Mouse (Mus musculus): ENCODE results near the gene Armh3. TPM values are rescaled to one million over a fixed set of nuclear protein-coding genes. Genes with fewer than 3 reads are reported as not detected.
A peak's percentile ranks its signal among the peaks of the same experiment; 100 is the strongest.

The Armh3 gene
- total and polyA plus RNA-seq, 3 experiments = 1.1 to 4.9 (median 1.9) TPM

DNA sequence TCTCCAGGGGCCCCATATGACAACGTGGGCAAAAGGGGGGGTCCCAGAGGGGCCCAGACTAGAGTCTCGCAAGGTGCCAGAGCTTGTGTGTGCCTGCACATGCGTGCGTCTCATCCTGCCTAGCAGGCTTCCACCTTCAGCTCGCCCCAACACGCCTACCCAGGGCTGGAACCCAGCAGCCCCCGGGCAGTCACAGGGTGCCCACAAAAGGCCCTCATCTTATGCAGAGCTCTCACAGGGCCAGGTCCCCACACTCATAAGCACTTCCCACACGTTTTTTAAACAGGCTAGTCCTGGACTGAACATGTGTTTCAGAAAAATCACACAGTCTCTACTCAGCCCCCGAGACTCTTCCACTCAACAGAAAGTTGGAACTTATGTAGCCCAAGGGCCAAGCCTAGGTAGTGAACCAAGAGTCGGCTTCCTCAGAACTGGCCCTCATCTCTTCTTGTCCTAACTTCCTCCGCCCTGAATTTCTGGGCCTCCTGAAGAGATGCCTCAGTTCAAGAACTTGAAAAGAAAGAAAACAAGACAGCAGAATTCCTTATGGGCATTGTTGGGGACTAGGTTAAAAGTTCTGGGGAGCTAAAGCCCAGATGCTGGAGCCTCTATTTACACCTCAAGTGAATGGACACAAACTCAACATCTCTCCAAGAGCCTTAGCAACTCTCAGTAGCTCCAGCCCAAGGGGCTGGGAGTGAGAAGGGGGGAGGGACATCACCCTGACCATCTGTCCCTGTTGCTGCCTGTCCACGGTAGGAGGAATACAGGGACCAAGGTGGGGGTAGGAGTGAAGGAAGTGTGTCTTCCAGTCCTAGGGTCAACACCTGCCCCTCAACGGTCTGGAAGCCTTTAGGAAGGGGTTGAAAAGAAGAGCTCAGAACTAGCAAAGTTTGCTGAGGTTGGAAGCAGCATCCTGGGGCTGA lies 39.9 kb upstream of the Armh3 start:
- Histone ChIP-seq H3K79me2 (replicated peaks; ENCODE audit: control insufficient read depth, extremely low read depth, insufficient read depth, poor library complexity, severe bottlenecking) (peaks cover 48% of the 10 kb centered on the region), H3K4me3 (replicated peaks in 1 of 3; ENCODE audit: low read depth in 2 of 3, low read length in 2 of 3, poor library complexity in 1 of 3) (peak overlapping the region; percentile 65 to 76 (median 69)), H3K36me3 (replicated peaks in 1 of 2; ENCODE audit: control insufficient read depth in 1 of 2, insufficient read depth in 1 of 2, low read length in 1 of 2) (peaks cover 29 to 37% of the 10 kb centered on the region in 2 experiments), H3K9ac (ENCODE audit: insufficient read depth, low read depth) (peak overlapping the region; percentile 87), H3K27me3 (replicated peaks) (no peaks in the 10 kb centered on the region), H3K9me3 (replicated peaks; ENCODE audit: low read length) (no peaks in the 10 kb centered on the region), H3K4me2 (ENCODE audit: insufficient read depth, low read depth, poor library complexity, severe bottlenecking) (peak overlapping the region; percentile 65), H3K27ac (ENCODE audit: insufficient read depth, low read depth) (no peak overlapping the region), H3K4me1 (ENCODE audit: control insufficient read depth in 1 of 2, insufficient read depth in 2 of 2) (peaks cover 8 to 41% of the 10 kb centered on the region in 2 experiments)
- dilution Hi-C loops (cut with MboI; ENCODE audit: extremely low pct_ligation_motif_present, extremely low pct_unique_long_range_greater_than_20kb, low sequenced_read_pairs) (no loop called here), in situ Hi-C loops (cut with MboI; ENCODE audit: low pct_ligation_motif_present, low pct_unique_long_range_greater_than_20kb, low sequenced_read_pairs) (no loop called here)
- DNase-seq (ENCODE audit: extremely low read depth) = no peak
- TF ChIP-seq NRF1 (IDR thresholded peaks at IDR 0.05; ENCODE audit: low read depth, low read length) (peak; percentile 59), RAD21 (IDR thresholded peaks at IDR 0.05; ENCODE audit: low read depth, low read length) (no peak)

DNA sequence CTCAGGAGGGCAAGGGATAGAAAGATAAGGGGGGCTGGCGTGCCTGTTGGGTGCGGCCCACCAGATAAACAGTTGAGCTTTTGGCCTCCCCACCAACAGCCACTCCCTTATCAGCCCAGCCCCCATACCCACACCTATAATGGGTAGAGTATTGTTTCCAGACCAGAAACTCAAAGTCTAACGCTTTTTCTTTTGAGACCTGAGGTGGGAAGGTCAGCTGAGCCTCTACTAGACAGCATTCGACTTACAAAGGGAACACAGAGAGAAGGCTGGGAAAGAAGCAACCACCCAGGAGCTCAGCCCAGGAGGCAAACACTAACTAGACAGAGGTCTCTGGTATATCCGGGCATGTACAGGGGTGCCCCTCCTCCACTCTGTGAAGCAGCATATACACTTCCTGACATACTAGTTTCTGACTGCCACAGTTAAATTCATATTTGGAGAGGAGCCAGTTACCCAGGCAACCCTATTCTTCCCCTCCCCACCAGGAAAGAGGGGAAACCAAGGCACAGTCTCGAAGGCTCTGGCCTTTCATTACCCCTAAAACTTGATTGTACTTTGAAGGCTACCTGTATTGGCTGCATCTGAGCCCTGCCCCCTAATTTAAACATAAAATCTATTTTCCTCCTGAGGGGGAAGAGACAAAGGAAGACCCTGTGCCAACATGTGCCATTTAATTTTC lies 39.1 kb upstream of the Armh3 start:
- H3K79me2 ChIP-seq (replicated peaks; ENCODE audit: control insufficient read depth, extremely low read depth, insufficient read depth, poor library complexity, severe bottlenecking) = peaks cover 41% of the 10 kb centered on the region
- H3K4me3 ChIP-seq (replicated peaks in 1 of 3; ENCODE audit: low read depth in 2 of 3, low read length in 2 of 3, poor library complexity in 1 of 3) = peak overlapping the region in 1 of 3 experiments; percentile 69
- no peak for DNase-seq (ENCODE audit: extremely low read depth)
- in situ Hi-C loops (cut with MboI; ENCODE audit: low pct_ligation_motif_present, low pct_unique_long_range_greater_than_20kb, low sequenced_read_pairs) (no loop called here), dilution Hi-C loops (cut with MboI; ENCODE audit: extremely low pct_ligation_motif_present, extremely low pct_unique_long_range_greater_than_20kb, low sequenced_read_pairs) (no loop called here)
- H3K4me1 ChIP-seq (ENCODE audit: control insufficient read depth in 1 of 2, insufficient read depth in 2 of 2) = peaks cover 7 to 33% of the 10 kb centered on the region in 2 experiments
- no peaks in the 10 kb centered on the region for H3K27me3 ChIP-seq (replicated peaks)
- no peak for TF ChIP-seq ELF1 (IDR thresholded peaks at IDR 0.05; ENCODE audit: low read depth, low read length)
- no peak for TF ChIP-seq RCOR1 (conservative IDR thresholded peaks at IDR 0.05; ENCODE audit: low read depth, low read length)
- TF ChIP-seq ZKSCAN1 (IDR thresholded peaks at IDR 0.05; ENCODE audit: borderline replicate concordance, low read depth, low read length) = no peak
- no peak for TF ChIP-seq EP300 (IDR thresholded peaks at IDR 0.05; ENCODE audit: low read length)
- no peak for TF ChIP-seq POLR2AphosphoS2 (IDR thresholded peaks at IDR 0.05; ENCODE audit: low read depth, low read length)
- no peak for TF ChIP-seq CHD1 (IDR thresholded peaks at IDR 0.05; ENCODE audit: low read depth, low read length)
- no peak for TF ChIP-seq USF1 (IDR thresholded peaks at IDR 0.05; ENCODE audit: low read depth, low read length)
- no peak for TF ChIP-seq KAT2A (IDR thresholded peaks at IDR 0.05; ENCODE audit: insufficient replicate concordance, low read length)
- no peak for TF ChIP-seq SMC3 (IDR thresholded peaks at IDR 0.05; ENCODE audit: low read depth, low read length)
- TF ChIP-seq TBP (conservative IDR thresholded peaks at IDR 0.05; ENCODE audit: low read depth, low read length) = no peak
- TF ChIP-seq ZMIZ1 (IDR thresholded peaks at IDR 0.05; ENCODE audit: low read depth, low read length) = no peak
- no peak overlapping the region for H3K27ac ChIP-seq (ENCODE audit: insufficient read depth, low read depth)
- H3K9ac ChIP-seq (ENCODE audit: insufficient read depth, low read depth) = no peak overlapping the region; the same call in 1 of the 2 replicates
- peaks cover 36 to 45% of the 10 kb centered on the region in 2 experiments for H3K36me3 ChIP-seq (replicated peaks in 1 of 2; ENCODE audit: control insufficient read depth in 1 of 2, insufficient read depth in 1 of 2, low read length in 1 of 2)
- H3K9me3 ChIP-seq (replicated peaks; ENCODE audit: low read length) = no peaks in the 10 kb centered on the region
- H3K4me2 ChIP-seq (ENCODE audit: insufficient read depth, low read depth, poor library complexity, severe bottlenecking) = peak overlapping the region; percentile 12

Data from CH12.LX (cell line).